8 mouse cellular contexts compared by ENCODE assay signal in genomic region chr11:80383626-80384046, GRCm38 (mm10). TPM values are rescaled to one million over a fixed set of nuclear protein-coding genes. Genes with fewer than 3 reads are reported as not detected.
DNase-seq lines count a peak whose midpoint lies in the region; ATAC-seq and TF ChIP-seq lines count a peak whose summit lies in the region.

No protein-coding gene starts in this region.

- H3K4me2 ChIP-seq in intestine, embryonic 15.5 days (replicated peaks), result 0 out of 2 replicates have a peak overlapping the region, but pooled peaks have one; percentile 1

- peak; percentile 30; the same call in 1 of the 2 replicates for ATAC-seq in intestine, embryonic 15.5 days

- WGBS in intestine, embryonic 15.5 days, result 0% methylated on average over 20 of the region's 20 CpGs

- no peaks in the 10 kb centered on the region for H3K9me3 ChIP-seq in intestine, embryonic 15.5 days
- no peaks in the 10 kb centered on the region for H3K9me3 ChIP-seq in megakaryocyte, embryonic 14.5 days

- peak overlapping the region; percentile 76 for H3K27ac ChIP-seq in embryonic fibroblast, embryonic 13.5 days (ENCODE audit: insufficient read depth, low read length)
- peak overlapping the region; percentile 92 for H3K27ac ChIP-seq in intestine, embryonic 15.5 days

- 0 out of 2 replicates have a peak, but pooled peaks cover 3% of the 10 kb centered on the region for H3K4me1 ChIP-seq in embryonic fibroblast, embryonic 13.5 days (ENCODE audit: control insufficient read depth, insufficient read depth, low read length)
- H3K4me1 ChIP-seq in intestine, embryonic 15.5 days (replicated peaks), result peaks cover 8% of the 10 kb centered on the region; the same call in 1 of the 2 replicates
- peaks cover 34% of the 10 kb centered on the region for H3K4me1 ChIP-seq in megakaryocyte, embryonic 14.5 days

- DNase-seq in heart, adult 8-10 months (ENCODE audit: low spot score), result peak; percentile 45
- DNase-seq in heart, postnatal 10 days, result no peak
- peak; percentile 38 for DNase-seq in ES-CJ7 (ENCODE audit: low read depth, low spot score)
- DNase-seq in T-cell, adult 2 months (ENCODE audit: low spot score), result no peak
- DNase-seq in frontal cortex, postnatal 36 days (ENCODE audit: low spot score in 2 of 2), result no peak

- TF ChIP-seq CTCF in embryonic fibroblast, embryonic 13.5 days (IDR thresholded peaks at IDR 0.05; ENCODE audit: borderline replicate concordance, insufficient read depth, low read length), result no peak

- H3K4me3 ChIP-seq in embryonic fibroblast, embryonic 13.5 days (ENCODE audit: insufficient read depth, low read length), result peak overlapping the region; percentile 97
- peak overlapping the region; percentile 87 for H3K4me3 ChIP-seq in intestine, embryonic 15.5 days (replicated peaks)
- peak overlapping the region; percentile 98 for H3K4me3 ChIP-seq in megakaryocyte, embryonic 14.5 days (replicated peaks)

- no peaks in the 10 kb centered on the region for H3K27me3 ChIP-seq in intestine, embryonic 15.5 days (replicated peaks)
- no peaks in the 10 kb centered on the region for H3K27me3 ChIP-seq in megakaryocyte, embryonic 14.5 days (replicated peaks)

- no peak for TF ChIP-seq POLR2A in embryonic fibroblast, embryonic 13.5 days (IDR thresholded peaks at IDR 0.05; ENCODE audit: low read depth, low read length)

- peaks cover 6% of the 10 kb centered on the region; the same call in 1 of the 2 replicates for H3K36me3 ChIP-seq in intestine, embryonic 15.5 days
- H3K36me3 ChIP-seq in megakaryocyte, embryonic 14.5 days (replicated peaks; ENCODE audit: low read length), result peaks cover 44% of the 10 kb centered on the region

- intact Hi-C loops in heart, postnatal 10 days (cut with DNase I), result no loop called here

- H3K9ac ChIP-seq in intestine, embryonic 15.5 days, result peak overlapping the region; percentile 97

RNA-seq across cellular contexts. Expression of gene Zfp207, which starts 0.6 kb away (rescaled TPM):
- 10 to 100 TPM; 51.6 to 64.2 (median 60.8) TPM for total RNA-seq in heart, adult 8-10 months (2022)
- 100 to 1,000 TPM in 1 of 2 experiments, 10 to 100 TPM in 1; 93.2 to 116 TPM for total RNA-seq in heart, postnatal 10 days (2021)
- polyA plus RNA-seq in embryonic fibroblast, embryonic 13.5 days (2011; ENCODE audit: insufficient read length, low read depth, missing spikeins), result 178 and 208 TPM in 2 replicates
- polyA plus RNA-seq in intestine, embryonic 15.5 days (2015; fragmentation: Nextera tagmentation; extraction: Ambion mirVana), result 177 and 197 TPM in 2 replicates
- polyA plus RNA-seq in megakaryocyte, embryonic 14.5 days (2012; ENCODE audit: insufficient read depth, low replicate concordance), result 11.3 and 21.4 TPM in 2 replicates

RNA-seq across cellular contexts. Expression of gene 5730455P16Rik, which starts 5.8 kb away (rescaled TPM):
- 10 to 100 TPM; 26.4 to 28.9 (median 27.6) TPM for total RNA-seq in heart, adult 8-10 months (2022)
- total RNA-seq in heart, postnatal 10 days (2021), result 10 to 100 TPM; 16.9 to 19.1 TPM
- 27.0 and 38.4 TPM in 2 replicates for polyA plus RNA-seq in embryonic fibroblast, embryonic 13.5 days (2011; ENCODE audit: insufficient read length, low read depth, missing spikeins)
- 15.7 and 18.4 TPM in 2 replicates for polyA plus RNA-seq in intestine, embryonic 15.5 days (2015; fragmentation: Nextera tagmentation; extraction: Ambion mirVana)
- 0.60 and 1.8 TPM in 2 replicates for polyA plus RNA-seq in megakaryocyte, embryonic 14.5 days (2012; ENCODE audit: insufficient read depth, low replicate concordance)

RNA-seq across cellular contexts. Expression of gene Psmd11, which starts 44.8 kb away (rescaled TPM):
- total RNA-seq in heart, adult 8-10 months (2022), result 100 to 1,000 TPM in 3 of 4 experiments, 10 to 100 TPM in 1; 99.6 to 118 (median 111) TPM
- total RNA-seq in heart, postnatal 10 days (2021), result 100 to 1,000 TPM; 109 to 117 TPM
- polyA plus RNA-seq in embryonic fibroblast, embryonic 13.5 days (2011; ENCODE audit: insufficient read length, low read depth, missing spikeins), result 131 and 170 TPM in 2 replicates
- polyA plus RNA-seq in intestine, embryonic 15.5 days (2015; fragmentation: Nextera tagmentation; extraction: Ambion mirVana), result 269 and 297 TPM in 2 replicates
- 11.2 and 54.6 TPM in 2 replicates for polyA plus RNA-seq in megakaryocyte, embryonic 14.5 days (2012; ENCODE audit: insufficient read depth, low replicate concordance)

Comparison
In these comparisons a context has a peak if more than half of its experiments do, and no peak if none do; other contexts are left out.
1. DNase-seq: peak in heart, adult 8-10 months (single experiment) and ES-CJ7 (single experiment); none in heart, postnatal 10 days (0 of 2), T-cell, adult 2 months (single experiment) and frontal cortex, postnatal 36 days (0 of 2).
2. Peak in every context shown above with its lines, with median percentiles within 50 percentile points of each other: H3K4me3 ChIP-seq.